Mouse (Mus musculus) ES-Bruce4 (cell line): ENCODE data around the gene Spaca4. TPM values are rescaled to one million over a fixed set of nuclear protein-coding genes. Genes with fewer than 3 reads are reported as not detected.

Experiments
- H3K27ac ChIP-seq: 2 replicates; pipeline ENCODE4 v1.5.1; 2012; ENCODE audit warnings: low read length, inconsistent platforms; ENCODE audit not compliant: insufficient read depth
- H3K27me3 ChIP-seq: 2 replicates; pipeline ENCODE4 v1.6.1; 2012; ENCODE audit warnings: mild to moderate bottlenecking, low read length, inconsistent platforms; ENCODE audit not compliant: control insufficient read depth, poor library complexity, insufficient read depth, severe bottlenecking
- H3K36me3 ChIP-seq: 2 replicates; pipeline ENCODE4 v1.6.1; 2012; ENCODE audit warnings: inconsistent platforms, mild to moderate bottlenecking, low read length, moderate library complexity; ENCODE audit not compliant: control insufficient read depth, poor library complexity, insufficient read depth, severe bottlenecking
- H3K4me1 ChIP-seq: one replicate; pipeline ENCODE4 v1.8.1; 2011; ENCODE audit warnings: low read length; ENCODE audit not compliant: control insufficient read depth, insufficient read depth
- H3K4me3 ChIP-seq: 2 replicates; pipeline ENCODE4 v1.5.1; 2011; ENCODE audit warnings: low read depth, mild to moderate bottlenecking, low read length
- H3K9ac ChIP-seq: 2 replicates; pipeline ENCODE4 v1.6.1; 2012; ENCODE audit warnings: low read depth, mild to moderate bottlenecking, inconsistent platforms; ENCODE audit not compliant: poor library complexity, severe bottlenecking
- H3K9me3 ChIP-seq: replicated peaks from 2 replicates; pipeline ENCODE4 v1.6.1; 2012; ENCODE audit warnings: mild to moderate bottlenecking, low read length, inconsistent platforms; ENCODE audit not compliant: control insufficient read depth, poor library complexity, insufficient read depth, severe bottlenecking
- CTCF ChIP-seq: IDR thresholded peaks from one replicate; pipeline ENCODE4 v1.8.1; 2011; ENCODE audit warnings: low read depth, low read length
- EP300 ChIP-seq: IDR thresholded peaks from 2 replicates; pipeline ENCODE4 v1.6.1; 2011; ENCODE audit warnings: low read depth, low read length; ENCODE audit not compliant: insufficient read depth
- POLR2A ChIP-seq: IDR thresholded peaks from one replicate; pipeline ENCODE4 v1.8.1; 2011; ENCODE audit warnings: low read length; ENCODE audit not compliant: insufficient read depth
- polyA plus RNA-seq: library from polyadenylated mRNA; stranded (reverse); fragments of >200 nt; gene quantifications from 2 replicates; pipeline ENCODE4 v1.2.4, GENCODE M21; 2011; ENCODE audit warnings: low read depth; ENCODE audit not compliant: missing spikeins, insufficient read depth, insufficient read length

The Spaca4 gene
- polyA plus RNA-seq, 1 experiment = not detected

GRCm38 (mm10) chr7:45695098-45695497 is 30.5 kb downstream of the Spaca4 start:
- Histone ChIP-seq H3K9ac (no peak overlapping the region), H3K4me1 (peaks cover 6% of the 10 kb centered on the region), H3K36me3 (no peaks in the 10 kb centered on the region), H3K27me3 (peaks cover 3% of the 10 kb centered on the region; the same call in 1 of the 2 replicates), H3K9me3 (no peaks in the 10 kb centered on the region), H3K27ac (no peak overlapping the region), H3K4me3 (no peak overlapping the region)
- TF ChIP-seq EP300 (no peak), CTCF (no peak), POLR2A (no peak)

- H3K9me3 ChIP-seq = no peaks in the 10 kb centered on the region
- no peak within 1 kb of the TSS for H3K9ac ChIP-seq
- H3K4me1 ChIP-seq = peaks cover 6% of the 10 kb centered on the region
- no peaks in the 10 kb centered on the region for H3K27me3 ChIP-seq
- no peaks in the 10 kb centered on the region for H3K36me3 ChIP-seq
- TF ChIP-seq POLR2A = no peak
- no peak for TF ChIP-seq EP300
- TF ChIP-seq CTCF = no peak
- H3K4me3 ChIP-seq = peak within 1 kb of the TSS; percentile 7; the same call in 1 of the 2 replicates
- H3K27ac ChIP-seq = no peak within 1 kb of the TSS
These were observed 31.6 kb downstream of the Spaca4 start, which contains the start of gene Sec1 for GRCm38 (mm10) chr7:45693921-45694591. Gene Sec1, minus strand, starts transcription at chr7:45694402.

GRCm38 (mm10) chr7:45692364-45692763 is 33.2 kb downstream of the Spaca4 start:
- TF ChIP-seq EP300 (no peak), CTCF (no peak)
- Histone ChIP-seq H3K27me3 (no peaks in the 10 kb centered on the region), H3K9me3 (no peaks in the 10 kb centered on the region), H3K4me1 (peaks cover 6% of the 10 kb centered on the region), H3K9ac (no peak overlapping the region), H3K36me3 (no peaks in the 10 kb centered on the region), H3K27ac (no peak overlapping the region), H3K4me3 (no peak overlapping the region)

- Histone ChIP-seq H3K4me1 (peaks cover 6% of the 10 kb centered on the region), H3K4me3 (no peak overlapping the region), H3K27me3 (no peaks in the 10 kb centered on the region), H3K9ac (no peak overlapping the region), H3K9me3 (no peaks in the 10 kb centered on the region), H3K27ac (no peak overlapping the region), H3K36me3 (no peaks in the 10 kb centered on the region)
- TF ChIP-seq CTCF (no peak), EP300 (no peak), POLR2A (no peak)
These were observed 35.8 kb downstream of the Spaca4 start for GRCm38 (mm10) chr7:45689800-45690199.

GRCm38 (mm10) chr7:45689099-45689498 is 36.5 kb downstream of the Spaca4 start:
- Histone ChIP-seq H3K4me1 (peaks cover 4% of the 10 kb centered on the region), H3K9ac (no peak overlapping the region), H3K36me3 (no peaks in the 10 kb centered on the region), H3K4me3 (no peak overlapping the region), H3K9me3 (no peaks in the 10 kb centered on the region), H3K27ac (no peak overlapping the region), H3K27me3 (no peaks in the 10 kb centered on the region)
- no peak for TF ChIP-seq POLR2A
- TF ChIP-seq CTCF = no peak
- no peak for TF ChIP-seq EP300

- H3K36me3 ChIP-seq = no peaks in the 10 kb centered on the region
- no peaks in the 10 kb centered on the region for H3K27me3 ChIP-seq
- TF ChIP-seq POLR2A (no peak), CTCF (no peak), EP300 (no peak)
- no peaks in the 10 kb centered on the region for H3K9me3 ChIP-seq
- no peak overlapping the region for H3K9ac ChIP-seq
- no peak overlapping the region for H3K27ac ChIP-seq
- H3K4me1 ChIP-seq = no peaks in the 10 kb centered on the region
- no peak overlapping the region for H3K4me3 ChIP-seq
These were observed 38.8 kb downstream of the Spaca4 start for GRCm38 (mm10) chr7:45686841-45687240.
